Mouse (Mus musculus): ENCODE measurements around the gene Rab19. TPM values are rescaled to one million over a fixed set of nuclear protein-coding genes. Genes with fewer than 3 reads are reported as not detected.
"Not testable (repeated sequence)": the region's sequence is repeated elsewhere in the genome, so short reads cannot be mapped to it uniquely, and the experiment has no call there.

Gene Rab19
- total RNA-seq, 1 experiment from 2014 or later, result 44.2 TPM

- ATAC-seq (replicated peaks; ENCODE audit: insufficient number of reproducible peaks, low FRiP score, low TSS enrichment, poor library complexity, severe bottlenecking), result peak; percentile 52; the same call in 1 of the 2 replicates
These were observed 3.6 kb upstream of the Rab19 start, which contains the start of gene Slc37a3 for GRCm38 (mm10) chr6:39377311-39377827. TSS of gene Slc37a3 (minus strand) at chr6:39377675.

GRCm38 (mm10) chr6:39378161-39378835 is 2.7 kb upstream of the Rab19 start:
- ATAC-seq (replicated peaks; ENCODE audit: insufficient number of reproducible peaks, low FRiP score, low TSS enrichment, poor library complexity, severe bottlenecking), result not testable (repeated sequence)

- ATAC-seq (replicated peaks; ENCODE audit: insufficient number of reproducible peaks, low FRiP score, low TSS enrichment, poor library complexity, severe bottlenecking), result peak; percentile 74
These were observed 1.8 kb upstream of the Rab19 start for GRCm38 (mm10) chr6:39379224-39379623.

GRCm38 (mm10) chr6:39379749-39380148 is 1.2 kb upstream of the Rab19 start:
- peak; percentile 75 for ATAC-seq (replicated peaks; ENCODE audit: insufficient number of reproducible peaks, low FRiP score, low TSS enrichment, poor library complexity, severe bottlenecking)

GRCm38 (mm10) chr6:39380276-39380675 is 699 bp upstream of the Rab19 start:
- no peak for ATAC-seq (replicated peaks; ENCODE audit: insufficient number of reproducible peaks, low FRiP score, low TSS enrichment, poor library complexity, severe bottlenecking)

- no peak for ATAC-seq (replicated peaks; ENCODE audit: insufficient number of reproducible peaks, low FRiP score, low TSS enrichment, poor library complexity, severe bottlenecking)
These were observed 9.0 kb downstream of the Rab19 start for GRCm38 (mm10) chr6:39389988-39390387.

GRCm38 (mm10) chr6:39395471-39395870 is 14.5 kb downstream of the Rab19 start:
- no peak for ATAC-seq (replicated peaks; ENCODE audit: insufficient number of reproducible peaks, low FRiP score, low TSS enrichment, poor library complexity, severe bottlenecking)

- no peak for ATAC-seq (replicated peaks; ENCODE audit: insufficient number of reproducible peaks, low FRiP score, low TSS enrichment, poor library complexity, severe bottlenecking)
These were observed 14.9 kb downstream of the Rab19 start for GRCm38 (mm10) chr6:39395916-39396315.

- no peak for ATAC-seq (replicated peaks; ENCODE audit: insufficient number of reproducible peaks, low FRiP score, low TSS enrichment, poor library complexity, severe bottlenecking)
These were observed 16.1 kb downstream of the Rab19 start for GRCm38 (mm10) chr6:39397046-39397445.

GRCm38 (mm10) chr6:39398342-39398741 is 17.4 kb downstream of the Rab19 start:
- ATAC-seq (replicated peaks; ENCODE audit: insufficient number of reproducible peaks, low FRiP score, low TSS enrichment, poor library complexity, severe bottlenecking), result no peak

- ATAC-seq (replicated peaks; ENCODE audit: insufficient number of reproducible peaks, low FRiP score, low TSS enrichment, poor library complexity, severe bottlenecking), result no peak
These were observed 19.4 kb downstream of the Rab19 start for GRCm38 (mm10) chr6:39400343-39400742.

GRCm38 (mm10) chr6:39403136-39403535 is 22.2 kb downstream of the Rab19 start:
- ATAC-seq (replicated peaks; ENCODE audit: insufficient number of reproducible peaks, low FRiP score, low TSS enrichment, poor library complexity, severe bottlenecking), result no peak

- ATAC-seq (replicated peaks; ENCODE audit: insufficient number of reproducible peaks, low FRiP score, low TSS enrichment, poor library complexity, severe bottlenecking), result no peak
These were observed 25.5 kb downstream of the Rab19 start for GRCm38 (mm10) chr6:39406480-39406879.

GRCm38 (mm10) chr6:39414106-39414505 is 33.1 kb downstream of the Rab19 start:
- no peak for ATAC-seq (replicated peaks; ENCODE audit: insufficient number of reproducible peaks, low FRiP score, low TSS enrichment, poor library complexity, severe bottlenecking)

- peak; percentile 38; the same call in 1 of the 2 replicates for ATAC-seq (replicated peaks; ENCODE audit: insufficient number of reproducible peaks, low FRiP score, low TSS enrichment, poor library complexity, severe bottlenecking)
These were observed 34.8 kb downstream of the Rab19 start for GRCm38 (mm10) chr6:39415762-39416161.

- ATAC-seq (replicated peaks; ENCODE audit: insufficient number of reproducible peaks, low FRiP score, low TSS enrichment, poor library complexity, severe bottlenecking), result not testable (repeated sequence)
These were observed 35.7 kb downstream of the Rab19 start for GRCm38 (mm10) chr6:39416654-39417053.

GRCm38 (mm10) chr6:39419386-39419850 is 38.4 kb downstream of the Rab19 start:
- no peak for ATAC-seq (replicated peaks; ENCODE audit: insufficient number of reproducible peaks, low FRiP score, low TSS enrichment, poor library complexity, severe bottlenecking)

- ATAC-seq (replicated peaks; ENCODE audit: insufficient number of reproducible peaks, low FRiP score, low TSS enrichment, poor library complexity, severe bottlenecking), result peak; percentile 84
These were observed 39.1 kb downstream of the Rab19 start, which contains the start of gene Mkrn1 for GRCm38 (mm10) chr6:39419851-39420721. TSS of gene Mkrn1 (minus strand) at chr6:39420462.

GRCm38 (mm10) chr6:39420867-39421266 is 39.9 kb downstream of the Rab19 start:
- no peak for ATAC-seq (replicated peaks; ENCODE audit: insufficient number of reproducible peaks, low FRiP score, low TSS enrichment, poor library complexity, severe bottlenecking)

Measured in monocyte, adult 5-6 weeks (primary cell).